Mouse (Mus musculus) CD4-positive naive resting alpha-beta T cell, adult 76 days (primary cell): ENCODE measurements around the gene Susd4. TPM values are rescaled to one million over a fixed set of nuclear protein-coding genes. Genes with fewer than 3 reads are reported as not detected.

Experiments
- total RNA-seq: library from RNA; stranded (reverse); gene quantifications from one replicate; pipeline ENCODE4 v1.2.4, GENCODE M21; 2023

Gene Susd4
- total RNA-seq, result 3.2 TPM

GRCm38 (mm10) chr1:182763716-182764461 is at the start of gene Susd4:
Gene Susd4, plus strand, starts transcription at chr1:182763860.

GRCm38 (mm10) chr1:182749080-182749479 is 14.6 kb upstream of the Susd4 start, which contains the start of gene Ccdc185:
Gene Ccdc185, minus strand, starts transcription at chr1:182749180.

Other genes with a start within 250 kb of the Susd4 start
- 59.5 TPM for gene Capn2, start 246.3 kb upstream of the Susd4 start, total RNA-seq
- gene Capn8, start 198.9 kb upstream of the Susd4 start, total RNA-seq, result not detected
- gene Ccdc185, start 14.7 kb upstream of the Susd4 start, total RNA-seq, result not detected
- gene Tlr5, start 190.9 kb downstream of the Susd4 start, total RNA-seq, result not detected